Mouse (Mus musculus): ENCODE measurements around the gene Btbd16. TPM values are rescaled to one million over a fixed set of nuclear protein-coding genes. Genes with fewer than 3 reads are reported as not detected.

The Btbd16 gene
- total RNA-seq (2018; cell fraction: chromatin; rRNA removed), result not detected
- not detected for total RNA-seq (2018; cell fraction: cytosol; rRNA removed)
- total RNA-seq (2018; cell fraction: nucleus; rRNA removed), result not detected
- polyA plus RNA-seq (2018), result not detected in 3 replicates

- 50% methylated on average over 9 of the region's 9 CpGs for WGBS (ENCODE audit: missing documents)
- Histone ChIP-seq H3K4me3 (ENCODE audit: inconsistent target) (no peak within 1 kb of the TSS), H3K36me3 (ENCODE audit: inconsistent target) (no peaks in the 10 kb centered on the region), H3K79me2 (ENCODE audit: inconsistent target) (no peaks in the 10 kb centered on the region), H3K27ac (no peak within 1 kb of the TSS)
Observed at GRCm38 (mm10) chr7:130773914-130774630, at the start of gene Btbd16. Gene Btbd16 (plus strand): TSS chr7:130774069.

GRCm38 (mm10) chr7:130726185-130726584, 47.7 kb upstream of the Btbd16 start:
- 62% methylated on average over 3 of the region's 3 CpGs for WGBS (ENCODE audit: missing documents)

GRCm38 (mm10) chr7:130726724-130727422, 47.0 kb upstream of the Btbd16 start:
- H3K36me3 ChIP-seq (ENCODE audit: inconsistent target), result no peaks in the 10 kb centered on the region
- no peaks in the 10 kb centered on the region for H3K79me2 ChIP-seq (ENCODE audit: inconsistent target)
- no peak overlapping the region for H3K4me3 ChIP-seq (ENCODE audit: inconsistent target)
- H3K27ac ChIP-seq, result no peak overlapping the region
- 57% methylated on average over 8 of the region's 8 CpGs for WGBS (ENCODE audit: missing documents)

More at GRCm38 (mm10) chr7:130726185-130726584, 47.7 kb upstream of the Btbd16 start:
- H3K79me2 ChIP-seq (ENCODE audit: inconsistent target), result no peaks in the 10 kb centered on the region
- no peak overlapping the region for H3K4me3 ChIP-seq (ENCODE audit: inconsistent target)
- H3K27ac ChIP-seq, result no peak overlapping the region
- H3K36me3 ChIP-seq (ENCODE audit: inconsistent target), result no peaks in the 10 kb centered on the region

DNA sequence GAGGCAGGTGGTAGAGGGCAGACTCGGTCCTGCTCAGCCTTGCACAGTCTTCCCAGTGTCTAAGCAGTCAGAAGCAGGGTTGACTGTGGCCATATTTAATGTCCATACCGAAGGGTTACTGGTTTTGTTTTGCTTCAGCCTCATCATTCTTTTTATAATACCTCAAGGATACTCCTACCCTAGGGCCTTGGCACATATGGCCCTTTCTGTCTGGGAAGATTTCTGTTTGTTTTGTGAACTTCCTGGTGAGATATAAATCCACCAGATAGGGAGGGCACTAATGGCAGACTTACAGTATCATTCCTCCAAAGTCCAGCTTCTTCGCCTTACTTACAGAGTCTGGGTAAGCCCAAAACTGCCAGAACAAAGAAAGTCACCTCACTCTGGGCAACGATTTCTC, 46.3 kb upstream of the Btbd16 start:
- no peaks in the 10 kb centered on the region for H3K36me3 ChIP-seq (ENCODE audit: inconsistent target)
- H3K79me2 ChIP-seq (ENCODE audit: inconsistent target), result no peaks in the 10 kb centered on the region
- no peak overlapping the region for H3K4me3 ChIP-seq (ENCODE audit: inconsistent target)
- WGBS (ENCODE audit: missing documents), result 93% methylated on average over 4 of the region's 4 CpGs
- no peak overlapping the region for H3K27ac ChIP-seq

GRCm38 (mm10) chr7:130731792-130732191, 42.1 kb upstream of the Btbd16 start:
- no peak overlapping the region for H3K27ac ChIP-seq
- 96% methylated on average over 7 of the region's 7 CpGs for WGBS (ENCODE audit: missing documents)
- H3K36me3 ChIP-seq (ENCODE audit: inconsistent target), result no peaks in the 10 kb centered on the region
- H3K79me2 ChIP-seq (ENCODE audit: inconsistent target), result no peaks in the 10 kb centered on the region
- no peak overlapping the region for H3K4me3 ChIP-seq (ENCODE audit: inconsistent target)

DNA sequence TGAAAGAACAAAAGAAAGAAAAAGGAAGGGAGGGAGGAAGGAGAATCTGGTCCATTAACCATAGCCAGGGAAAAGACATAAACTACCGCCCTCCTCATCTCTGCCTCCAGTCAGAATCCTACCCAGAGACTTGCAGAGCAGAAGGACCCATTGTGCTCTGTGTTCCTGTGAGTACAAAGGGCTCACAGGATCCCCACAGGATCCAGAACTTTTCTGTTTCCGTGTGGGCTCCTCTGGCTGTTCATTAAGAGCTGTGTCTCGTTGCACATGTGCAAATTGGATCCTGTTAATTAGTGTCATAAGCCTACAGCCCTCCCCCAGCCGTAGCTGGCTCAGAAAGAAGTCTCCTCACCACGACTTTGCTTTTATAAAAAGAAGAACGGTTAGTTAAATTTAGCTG, 41.0 kb upstream of the Btbd16 start:
- Histone ChIP-seq H3K36me3 (ENCODE audit: inconsistent target) (no peaks in the 10 kb centered on the region), H3K79me2 (ENCODE audit: inconsistent target) (no peaks in the 10 kb centered on the region), H3K27ac (no peak overlapping the region), H3K4me3 (ENCODE audit: inconsistent target) (no peak overlapping the region)
- 84% methylated on average over 6 of the region's 6 CpGs for WGBS (ENCODE audit: missing documents)

DNA sequence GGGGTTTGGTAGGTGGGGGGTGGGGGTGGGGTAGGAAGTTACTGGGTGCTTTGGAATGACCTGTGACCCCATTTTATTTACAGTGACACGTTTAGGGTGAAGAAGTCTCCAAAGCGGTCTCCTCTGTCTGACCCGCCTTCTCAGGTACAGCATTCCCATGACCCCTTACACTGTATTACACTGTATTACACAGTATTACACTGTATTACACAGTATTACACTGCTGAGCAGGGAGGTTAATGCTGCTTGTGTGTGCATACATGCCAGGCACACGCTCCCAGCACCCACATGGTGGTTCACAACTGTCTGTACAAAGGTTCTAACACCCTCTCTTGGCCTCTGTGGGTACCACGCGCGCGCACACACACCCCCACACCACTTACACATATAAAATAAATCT, 40.4 kb upstream of the Btbd16 start:
- no peak overlapping the region for H3K27ac ChIP-seq
- no peaks in the 10 kb centered on the region for H3K36me3 ChIP-seq (ENCODE audit: inconsistent target)
- H3K4me3 ChIP-seq (ENCODE audit: inconsistent target), result no peak overlapping the region
- WGBS (ENCODE audit: missing documents), result 91% methylated on average over 8 of the region's 8 CpGs
- H3K79me2 ChIP-seq (ENCODE audit: inconsistent target), result no peaks in the 10 kb centered on the region

GRCm38 (mm10) chr7:130734195-130734787, 39.6 kb upstream of the Btbd16 start:
- H3K79me2 ChIP-seq (ENCODE audit: inconsistent target), result no peaks in the 10 kb centered on the region
- no peaks in the 10 kb centered on the region for H3K36me3 ChIP-seq (ENCODE audit: inconsistent target)
- H3K27ac ChIP-seq, result no peak overlapping the region
- 100% methylated on average over 2 of the region's 2 CpGs for WGBS (ENCODE audit: missing documents)
- no peak overlapping the region for H3K4me3 ChIP-seq (ENCODE audit: inconsistent target)

DNA sequence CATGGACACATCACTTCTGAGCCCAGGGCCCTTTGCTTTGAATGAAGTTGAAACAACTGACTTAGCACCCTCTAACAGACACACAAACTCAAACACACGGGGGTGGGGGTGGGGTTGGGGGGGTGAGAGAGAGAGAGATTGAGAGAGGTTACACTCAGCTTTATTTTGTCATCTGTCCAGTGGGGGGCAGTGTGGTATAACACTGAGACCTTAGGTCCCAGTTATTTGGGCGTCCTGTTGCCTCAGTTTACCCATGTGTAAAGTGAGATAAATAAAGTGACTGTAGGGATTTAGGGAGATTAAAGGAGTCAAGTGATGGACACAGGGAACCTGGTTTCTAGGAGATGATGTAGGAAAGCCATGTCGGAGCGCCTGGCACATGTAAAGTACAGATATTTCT, 32.8 kb upstream of the Btbd16 start:
- Histone ChIP-seq H3K27ac (no peak overlapping the region), H3K4me3 (ENCODE audit: inconsistent target) (no peak overlapping the region), H3K79me2 (ENCODE audit: inconsistent target) (no peaks in the 10 kb centered on the region), H3K36me3 (ENCODE audit: inconsistent target) (no peaks in the 10 kb centered on the region)
- WGBS (ENCODE audit: missing documents), result 87% methylated on average over 4 of the region's 4 CpGs

- WGBS (ENCODE audit: missing documents), result 88% methylated on average over 9 of the region's 9 CpGs
- Histone ChIP-seq H3K79me2 (ENCODE audit: inconsistent target) (no peaks in the 10 kb centered on the region), H3K27ac (no peak overlapping the region), H3K4me3 (ENCODE audit: inconsistent target) (no peak overlapping the region), H3K36me3 (ENCODE audit: inconsistent target) (no peaks in the 10 kb centered on the region)
Observed at GRCm38 (mm10) chr7:130743239-130744025, 30.4 kb upstream of the Btbd16 start.

DNA sequence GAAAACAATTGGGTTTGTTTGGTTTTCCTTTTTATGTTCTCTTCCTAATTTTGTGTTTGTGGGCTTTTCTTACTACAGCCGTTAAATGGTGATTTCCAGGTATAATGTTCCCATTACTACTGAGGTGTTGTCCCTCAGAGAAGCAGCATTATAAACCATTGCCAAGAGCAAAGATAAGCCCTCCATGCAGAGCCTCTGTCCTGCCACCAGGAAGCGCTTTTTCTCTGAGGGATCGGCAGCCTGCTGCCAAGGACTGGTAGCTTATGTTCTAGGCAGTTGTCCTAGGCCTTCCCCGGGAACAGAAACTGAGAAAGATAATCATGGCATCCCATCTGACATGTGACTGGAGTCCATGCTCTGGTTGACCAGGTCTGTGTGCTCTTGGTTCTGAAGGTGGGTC, 24.7 kb upstream of the Btbd16 start:
- Histone ChIP-seq H3K36me3 (ENCODE audit: inconsistent target) (no peaks in the 10 kb centered on the region), H3K4me3 (ENCODE audit: inconsistent target) (no peak overlapping the region), H3K79me2 (ENCODE audit: inconsistent target) (no peaks in the 10 kb centered on the region), H3K27ac (no peak overlapping the region)
- 94% methylated on average over 4 of the region's 4 CpGs for WGBS (ENCODE audit: missing documents)

DNA sequence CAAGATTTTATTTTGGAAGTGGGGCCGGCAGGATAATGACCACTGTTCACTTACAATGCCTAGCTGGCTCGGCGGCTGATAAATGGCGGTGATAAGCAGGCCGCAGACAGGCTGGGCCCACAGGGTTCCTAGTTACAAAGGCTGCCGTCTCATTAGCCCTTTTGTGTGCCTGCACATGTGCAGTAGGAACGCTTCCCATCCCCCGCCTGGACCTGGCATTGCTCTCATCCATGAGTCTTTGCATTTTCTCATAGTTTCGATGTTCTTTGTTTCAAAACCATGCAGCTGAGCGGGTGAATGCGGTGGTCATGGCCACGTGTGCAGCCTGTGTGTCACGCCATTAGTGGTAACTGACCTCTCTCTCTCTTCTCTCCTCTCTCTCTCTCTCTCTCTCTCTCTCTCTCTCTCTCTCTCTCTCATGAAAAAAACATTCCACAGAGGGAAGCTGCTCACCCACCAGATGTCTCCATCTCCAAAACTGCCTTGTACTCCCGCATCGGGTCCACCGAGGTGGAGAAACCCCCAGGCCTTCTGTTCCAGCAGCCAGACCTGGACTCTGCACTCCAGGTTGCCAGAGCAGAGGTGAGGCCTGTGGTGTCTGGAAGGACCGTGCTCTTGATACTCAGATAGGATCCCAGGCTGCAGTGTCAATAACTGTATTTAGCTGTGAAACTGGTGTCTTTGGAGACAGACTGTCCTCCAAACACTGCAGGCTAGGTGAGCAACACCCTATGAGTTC, 22.9 kb upstream of the Btbd16 start:
- no peaks in the 10 kb centered on the region for H3K36me3 ChIP-seq (ENCODE audit: inconsistent target)
- H3K79me2 ChIP-seq (ENCODE audit: inconsistent target), result no peaks in the 10 kb centered on the region
- no peak overlapping the region for H3K4me3 ChIP-seq (ENCODE audit: inconsistent target)
- H3K27ac ChIP-seq, result no peak overlapping the region
- 96% methylated on average over 17 of the region's 17 CpGs for WGBS (ENCODE audit: missing documents)

DNA sequence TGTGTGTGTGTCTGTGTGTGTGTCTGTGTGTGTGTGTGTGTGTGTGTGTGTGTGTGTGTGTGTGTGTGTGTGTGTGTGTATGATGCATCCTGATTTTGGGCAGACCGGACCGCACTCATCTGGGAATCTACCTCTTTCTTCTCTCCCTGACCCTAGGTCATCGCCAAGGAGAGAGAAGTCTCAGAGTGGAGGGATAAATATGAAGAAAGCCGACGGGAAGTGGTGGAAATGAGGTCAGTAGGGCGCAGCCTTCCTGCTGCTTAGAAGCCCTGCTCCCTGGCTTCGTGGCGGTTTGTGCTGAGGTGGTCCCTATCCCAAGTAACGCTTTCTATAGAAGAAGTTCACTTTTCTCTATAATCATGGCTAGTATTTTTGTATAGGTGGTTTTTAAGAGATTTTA, 22.2 kb upstream of the Btbd16 start:
- no peak overlapping the region for H3K27ac ChIP-seq
- no peaks in the 10 kb centered on the region for H3K79me2 ChIP-seq (ENCODE audit: inconsistent target)
- WGBS (ENCODE audit: missing documents), result 91% methylated on average over 9 of the region's 9 CpGs
- H3K4me3 ChIP-seq (ENCODE audit: inconsistent target), result no peak overlapping the region
- no peaks in the 10 kb centered on the region for H3K36me3 ChIP-seq (ENCODE audit: inconsistent target)

DNA sequence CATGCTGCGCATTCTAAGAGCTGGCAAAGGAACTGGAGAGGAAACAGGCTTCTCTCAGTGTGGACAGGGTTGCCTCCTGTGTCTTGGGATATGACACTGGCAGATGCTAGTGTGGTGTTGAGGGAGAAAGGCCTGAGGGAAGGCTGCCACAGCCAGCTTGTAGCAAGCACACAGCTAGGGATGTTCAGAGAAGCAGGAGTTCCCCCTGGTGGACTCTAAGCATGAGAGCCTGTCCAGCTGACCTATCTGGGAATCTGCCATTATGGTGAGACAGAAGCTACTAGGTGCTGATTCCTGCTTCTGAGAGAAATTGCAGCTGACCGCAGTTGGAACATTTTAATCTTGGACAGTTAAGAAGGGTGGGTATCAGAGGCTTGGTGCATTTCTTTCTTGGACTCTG, 19.1 kb upstream of the Btbd16 start:
- Histone ChIP-seq H3K27ac (no peak overlapping the region), H3K79me2 (ENCODE audit: inconsistent target) (no peaks in the 10 kb centered on the region), H3K4me3 (ENCODE audit: inconsistent target) (no peak overlapping the region), H3K36me3 (ENCODE audit: inconsistent target) (no peaks in the 10 kb centered on the region)
- WGBS (ENCODE audit: missing documents), result 96% methylated on average over 2 of the region's 2 CpGs
